Mouse (Mus musculus): Measurements from ENCODE around the gene Hoxd9. TPM values are rescaled to one million over a fixed set of nuclear protein-coding genes. Genes with fewer than 3 reads are reported as not detected.
A peak's percentile ranks its signal among the peaks of the same experiment; 100 is the strongest.

Gene Hoxd9
- total RNA-seq, 1 experiment from 2014 or later: 3.8 TPM

DNA sequence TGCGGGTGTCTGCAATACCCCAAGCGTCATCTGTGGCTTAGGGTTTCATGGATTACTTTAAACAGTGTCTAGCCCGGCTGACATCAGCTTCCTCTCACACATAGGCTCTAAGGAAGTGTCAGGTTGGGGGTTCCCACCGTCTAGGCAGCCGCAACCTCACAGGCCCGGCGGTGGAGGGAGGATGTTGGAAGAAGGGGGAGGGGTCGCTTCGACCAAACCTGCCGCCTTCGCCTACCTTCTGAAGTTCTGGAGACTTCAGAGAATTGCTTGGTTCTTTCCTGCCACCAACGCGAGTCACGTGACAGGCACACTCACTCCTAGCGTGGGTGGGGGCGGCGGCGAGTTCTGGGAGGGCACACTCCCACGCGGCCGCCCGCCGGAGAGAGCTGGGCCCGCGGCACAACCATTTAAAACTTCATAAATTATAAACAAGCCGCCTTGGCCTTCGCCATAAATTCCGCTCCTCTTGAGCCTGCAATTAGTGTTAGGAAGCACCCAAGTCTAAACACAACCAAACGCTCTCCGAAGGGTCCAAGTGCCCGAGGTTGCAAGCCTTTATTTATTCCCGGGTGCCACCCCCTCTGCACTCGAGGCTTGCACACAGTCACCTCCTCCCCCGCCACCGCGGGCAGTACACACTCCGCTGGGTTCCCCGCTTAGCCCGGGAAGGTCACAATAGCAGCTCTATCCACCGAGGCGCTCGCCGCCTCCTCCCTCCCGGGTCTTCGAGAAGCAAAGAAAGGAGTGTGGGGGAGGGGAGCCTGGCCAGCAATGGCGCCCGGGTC lies 52.0 kb downstream of the Hoxd9 start:
- peak; percentile 54 for DNase-seq

Small RNAs within 50 kb of the gene (microRNA-seq; reads per million reads assigned to microRNA genes)
- gene Gm44463 (0 reads per million in 2 experiments), gene Mir10b (14,973 to 18,108 reads per million in 2 experiments)

Other genes with a start within 250 kb of the Hoxd9 start
- 12.8 and 13.5 TPM in 2 replicates for gene Lnpk, start 118.3 kb upstream of the Hoxd9 start, total RNA-seq (2021)
- gene Evx2, start 38.2 kb upstream of the Hoxd9 start, total RNA-seq (2021): not detected in 2 replicates
- gene Hoxd13, start 29.4 kb upstream of the Hoxd9 start, total RNA-seq (2021): not detected in 2 replicates
- not detected in 2 replicates for gene Hoxd12, start 22.7 kb upstream of the Hoxd9 start, total RNA-seq (2021)
- gene Hoxd11, start 18.2 kb upstream of the Hoxd9 start, total RNA-seq (2021): not detected in 2 replicates
- gene Hoxd10, start 5.8 kb upstream of the Hoxd9 start, total RNA-seq (2021): 0.71 TPM in 1 of 2 replicates, not detected in the other
- 24.6 and 24.9 TPM in 2 replicates for gene Hoxd8, start 6.9 kb downstream of the Hoxd9 start, total RNA-seq (2021)
- gene Hoxd3, start 14.2 kb downstream of the Hoxd9 start, total RNA-seq (2021): 0.85 and 0.98 TPM in 2 replicates
- 13.9 and 17.8 TPM in 2 replicates for gene Hoxd4, start 14.2 kb downstream of the Hoxd9 start, total RNA-seq (2021)
- gene Gm28230, start 29.0 kb downstream of the Hoxd9 start, total RNA-seq (2021): 1.4 and 1.7 TPM in 2 replicates
- gene Hoxd1, start 65.3 kb downstream of the Hoxd9 start, total RNA-seq (2021): not detected in 2 replicates
- 99.7 and 107 TPM in 2 replicates for gene Mtx2, start 128.1 kb downstream of the Hoxd9 start, total RNA-seq (2021)

Measured in adrenal gland, postnatal 14 days (tissue).